Mouse (Mus musculus) ES-E14 (cell line): Measurements from ENCODE around the gene Padi3. TPM values are rescaled to one million over a fixed set of nuclear protein-coding genes. Genes with fewer than 3 reads are reported as not detected.

Experiments
- DNase-seq: peaks from one replicate; pipeline ENCODE4 v3.0.0-alpha.2; 2013; ENCODE audit warnings: low read depth, low spot score
- H3K27ac ChIP-seq: 2 replicates; pipeline ENCODE4 v1.5.1; 2012; ENCODE audit warnings: low read depth, mild to moderate bottlenecking, low read length, moderate library complexity, mixed read lengths; ENCODE audit not compliant: poor library complexity, insufficient read depth, severe bottlenecking
- H3K36me3 ChIP-seq: 2 replicates; pipeline ENCODE4 v1.6.1; 2012; ENCODE audit warnings: mild to moderate bottlenecking, low read length, moderate library complexity, mixed read lengths; ENCODE audit not compliant: control insufficient read depth, poor library complexity, insufficient read depth, severe bottlenecking
- H3K4me1 ChIP-seq, 2 experiments: fragments of 150-350 bp in 1 of 2; sonication (generic) in 1 of 2; 2 replicates each; pipeline ENCODE4 v1.6.1; 2012; ENCODE audit warnings: low read length in 2 of 2, mild to moderate bottlenecking in 1 of 2, mixed read lengths in 1 of 2; ENCODE audit not compliant: control insufficient read depth in 2 of 2, insufficient read depth in 2 of 2, poor library complexity in 1 of 2
- H3K4me3 ChIP-seq, 2 experiments: fragments of 150-350 bp in 1 of 2; sonication (generic) in 1 of 2; 2 replicates each; pipeline ENCODE4 v1.5.1; 2012; ENCODE audit warnings: low read length in 2 of 2, low read depth in 1 of 2, mild to moderate bottlenecking in 1 of 2, mixed read lengths in 1 of 2; ENCODE audit not compliant: insufficient read depth in 1 of 2, poor library complexity in 1 of 2, severe bottlenecking in 1 of 2
- H3K9ac ChIP-seq: 2 replicates; pipeline ENCODE4 v1.6.1; 2012; ENCODE audit warnings: low read depth, mild to moderate bottlenecking, low read length, mixed read lengths; ENCODE audit not compliant: poor library complexity, insufficient read depth, severe bottlenecking
- H3K9me3 ChIP-seq: fragments of 150-350 bp; sonication (generic); 2 replicates; pipeline ENCODE4 v1.6.1; 2012; ENCODE audit warnings: low read depth, mild to moderate bottlenecking, low read length; ENCODE audit not compliant: control insufficient read depth, insufficient read depth
- CHD2 ChIP-seq: IDR thresholded peaks from 2 replicates; pipeline ENCODE4 v1.6.1; 2014; ENCODE audit warnings: mild to moderate bottlenecking, low read depth, low read length, inconsistent platforms
- HCFC1 ChIP-seq: IDR thresholded peaks from 2 replicates; pipeline ENCODE4 v1.6.1; 2012; ENCODE audit warnings: low read length, inconsistent platforms, borderline replicate concordance; ENCODE audit not compliant: insufficient read depth
- MAFK ChIP-seq: IDR thresholded peaks from 2 replicates; pipeline ENCODE4 v1.6.1; 2014; ENCODE audit warnings: mild to moderate bottlenecking, low read depth, low read length, inconsistent platforms; ENCODE audit not compliant: insufficient read depth
- ZC3H11A ChIP-seq: IDR thresholded peaks from 2 replicates; pipeline ENCODE4 v1.6.1; 2012; ENCODE audit warnings: low read depth, mild to moderate bottlenecking, inconsistent platforms, low read length, borderline replicate concordance
- ZNF384 ChIP-seq: IDR thresholded peaks from 2 replicates; pipeline ENCODE4 v1.6.1; 2012; ENCODE audit warnings: low read depth, low read length, inconsistent platforms
- in situ Hi-C, 2 experiments: fragments of 600-800 bp; cut with MboI; formaldehyde crosslinking; loops; one replicate each; pipeline ENCODE4 v1.15.1; 2025; ENCODE audit warnings: low sequenced_read_pairs in 2 of 2, inconsistent platforms in 1 of 2; ENCODE audit not compliant: unreplicated experiment in 2 of 2
- total RNA-seq: library from RNA; depleted of rRNA; stranded (reverse); fragments of 300-350 nt; gene quantifications from 2 replicates; pipeline ENCODE4 v1.2.3, GENCODE M21; 2012

Gene Padi3
- total RNA-seq, 1 experiment: 1.2 TPM

DNA sequence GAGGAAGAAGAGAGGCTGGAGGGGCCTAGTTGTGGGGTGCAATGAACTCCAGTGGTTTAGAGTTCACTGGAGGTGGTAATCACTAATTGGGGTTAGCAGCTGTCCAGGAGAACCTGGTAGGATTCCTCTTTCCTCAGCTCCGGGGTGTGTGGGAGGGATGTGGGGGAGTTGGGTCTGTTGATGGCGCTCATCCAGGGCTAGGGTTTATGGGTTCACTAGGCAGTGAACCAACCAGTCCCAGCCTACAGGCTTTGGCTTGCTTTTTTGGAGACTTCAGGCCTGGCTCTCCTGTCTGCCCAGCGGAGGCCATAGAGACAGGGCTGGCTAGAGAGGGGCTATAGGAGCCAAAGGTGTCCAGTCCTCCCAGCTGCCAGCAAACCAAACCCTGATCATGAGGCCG lies 20.5 kb downstream of the Padi3 start:
- H3K9me3 ChIP-seq: no peaks in the 10 kb centered on the region
- H3K9ac ChIP-seq: no peak overlapping the region
- no peak for DNase-seq
- no peak for TF ChIP-seq CHD2
- no peak for TF ChIP-seq ZNF384
- no peak for TF ChIP-seq ZC3H11A
- no peak for TF ChIP-seq MAFK
- TF ChIP-seq HCFC1: no peak
- no peaks in the 10 kb centered on the region for H3K36me3 ChIP-seq
- in situ Hi-C loops: loop anchor here in 1 of 2 experiments (5.0 kb wide), 1 partner anchor 112 kb away; no protein-coding TSS in a partner anchor
- H3K4me1 ChIP-seq: no peaks in the 10 kb centered on the region
- H3K27ac ChIP-seq: no peak overlapping the region
- no peak overlapping the region for H3K4me3 ChIP-seq

DNA sequence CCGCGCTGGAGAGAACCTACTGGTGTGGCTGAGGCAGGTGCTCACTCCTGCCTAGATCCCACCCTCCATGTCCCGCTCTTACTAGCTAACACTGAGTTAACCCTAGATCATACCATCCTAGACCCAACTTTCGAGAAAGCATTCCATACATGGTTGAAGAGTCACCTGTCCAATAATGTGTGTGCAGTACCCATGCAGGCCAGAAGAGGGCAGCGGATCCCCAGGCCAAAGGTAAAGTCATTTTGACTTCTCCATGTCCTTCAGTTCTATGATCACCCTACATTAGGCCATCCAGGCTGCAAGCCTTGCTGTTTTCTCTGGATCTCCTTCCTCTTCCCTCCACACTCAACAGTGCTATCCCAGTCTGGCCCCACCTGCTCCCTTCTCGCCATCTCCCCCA lies 21.5 kb downstream of the Padi3 start:
- TF ChIP-seq CHD2: no peak
- peak; percentile 69 for TF ChIP-seq ZC3H11A
- Histone ChIP-seq H3K4me3 (peak overlapping the region in 1 of 2 experiments; percentile 25; a peak in 1 of 4 replicates), H3K27ac (no peak overlapping the region), H3K9ac (no peak overlapping the region), H3K9me3 (no peaks in the 10 kb centered on the region), H3K36me3 (no peaks in the 10 kb centered on the region), H3K4me1 (no peaks in the 10 kb centered on the region)
- in situ Hi-C loops: no loop called here
- peak; percentile 79 for DNase-seq

DNA sequence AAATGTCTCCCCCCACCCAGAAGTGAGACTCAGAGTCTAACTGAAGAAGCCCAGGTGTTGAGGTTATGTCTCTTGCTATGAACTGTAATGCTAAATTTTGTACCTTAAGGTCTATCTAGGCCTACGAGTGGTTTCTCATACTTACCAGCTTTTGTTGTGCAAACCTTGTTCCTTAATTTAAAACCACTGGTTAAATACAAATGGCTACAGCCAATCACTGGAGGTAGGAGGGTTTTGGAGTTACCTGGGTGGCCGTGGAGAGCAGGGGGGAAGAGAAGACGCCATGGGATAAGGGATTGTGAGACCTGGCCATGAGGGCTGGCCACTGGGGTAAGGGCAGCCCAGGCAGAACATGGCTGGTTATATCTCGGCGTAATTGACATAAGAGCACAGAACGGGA lies 22.2 kb downstream of the Padi3 start:
- Histone ChIP-seq H3K4me3 (no peak overlapping the region), H3K36me3 (no peaks in the 10 kb centered on the region), H3K27ac (no peak overlapping the region), H3K9ac (no peak overlapping the region), H3K9me3 (no peaks in the 10 kb centered on the region), H3K4me1 (no peaks in the 10 kb centered on the region)
- TF ChIP-seq HCFC1: no peak
- no peak for TF ChIP-seq ZNF384
- no peak for TF ChIP-seq MAFK
- TF ChIP-seq CHD2: no peak
- no peak for TF ChIP-seq ZC3H11A
- in situ Hi-C loops: no loop called here
- DNase-seq: no peak

DNA sequence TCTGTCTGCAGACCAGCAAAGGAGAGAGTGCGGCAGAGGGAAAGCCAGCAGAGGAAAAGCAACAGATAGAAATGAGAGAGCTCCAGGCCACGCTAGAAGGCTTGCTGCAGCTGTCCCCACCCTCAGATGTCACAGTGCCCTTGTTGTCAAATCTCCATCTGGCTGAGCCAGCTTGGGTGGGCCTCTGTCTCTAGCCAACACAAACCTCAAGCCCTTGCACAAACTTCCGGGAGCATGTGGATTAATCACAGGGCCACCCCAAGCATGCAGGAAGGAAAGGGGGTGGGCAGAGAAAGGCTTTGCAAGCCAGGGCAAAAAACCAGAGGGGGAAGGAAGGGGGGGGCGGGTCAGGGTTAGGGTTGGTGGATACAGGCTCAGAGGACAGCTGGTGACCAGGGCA lies 23.0 kb downstream of the Padi3 start:
- Histone ChIP-seq H3K4me3 (no peak overlapping the region), H3K9ac (no peak overlapping the region), H3K9me3 (no peaks in the 10 kb centered on the region), H3K36me3 (no peaks in the 10 kb centered on the region), H3K27ac (no peak overlapping the region), H3K4me1 (no peaks in the 10 kb centered on the region)
- in situ Hi-C loops: no loop called here
- DNase-seq: no peak
- no peak for TF ChIP-seq MAFK

DNA sequence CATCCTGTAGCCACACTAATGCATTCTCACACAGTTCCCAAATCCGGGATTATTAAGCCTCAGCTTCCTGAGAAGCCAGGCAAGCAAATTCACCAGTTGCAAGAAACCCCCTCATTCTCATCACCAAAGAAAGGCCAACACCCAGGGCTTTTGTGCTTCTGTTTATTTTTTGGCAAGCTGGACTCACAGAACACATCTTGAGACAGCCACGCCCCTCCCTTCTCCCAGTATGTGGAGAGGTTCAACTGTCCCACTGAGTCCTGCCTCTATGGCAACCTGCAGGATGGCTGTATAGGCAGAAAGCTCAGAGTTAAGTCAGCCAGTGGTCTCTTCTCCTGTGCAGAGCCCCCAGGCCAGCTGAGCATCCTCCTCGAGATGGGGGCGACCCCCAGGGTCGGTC lies 25.2 kb downstream of the Padi3 start:
- in situ Hi-C loops: no loop called here
- TF ChIP-seq CHD2 (no peak), ZC3H11A (no peak), ZNF384 (no peak), MAFK (no peak), HCFC1 (no peak)
- H3K4me1 ChIP-seq: no peaks in the 10 kb centered on the region

More for the DNA sequence above, 25.2 kb downstream of the Padi3 start:
- Histone ChIP-seq H3K4me3 (no peak overlapping the region), H3K36me3 (no peaks in the 10 kb centered on the region), H3K27ac (no peak overlapping the region), H3K9ac (no peak overlapping the region), H3K9me3 (no peaks in the 10 kb centered on the region)
- no peak for DNase-seq
